Mouse (Mus musculus) kidney, adult 18-20 months (tissue): ENCODE results near the gene Lrmp.
A peak's percentile ranks its signal among the peaks of the same experiment; 100 is the strongest.

Experiments
- DNase-seq: peaks from one replicate; pipeline ENCODE4 v3.0.0; 2021

Lrmp gene

GRCm38 (mm10) chr6:145139776-145140475 is 24.5 kb downstream of the Lrmp start:
- no peak for DNase-seq

DNA sequence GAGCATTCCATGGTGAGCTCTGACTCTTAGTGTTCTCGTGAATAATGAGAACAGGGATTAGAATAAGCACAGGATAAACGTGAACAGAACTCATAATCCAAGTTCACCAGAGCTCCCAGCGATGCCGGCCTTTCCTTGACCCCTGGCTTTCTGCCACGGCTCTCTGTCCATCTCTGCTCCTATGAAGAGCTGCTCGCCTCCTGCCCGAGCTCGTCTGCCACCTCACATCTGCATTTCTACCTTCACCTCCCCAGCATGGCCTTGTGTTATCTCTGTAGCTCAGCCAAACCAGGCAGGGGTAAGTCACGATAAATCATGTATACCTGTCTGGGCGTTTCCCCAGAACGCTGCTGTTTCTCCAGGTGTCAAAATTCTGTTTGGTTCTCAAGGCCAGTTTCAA is 25.3 kb downstream of the Lrmp start:
- no peak for DNase-seq

- no peak for DNase-seq
Measured at GRCm38 (mm10) chr6:145141827-145142226, 26.4 kb downstream of the Lrmp start.

GRCm38 (mm10) chr6:145145173-145145572 is 29.7 kb downstream of the Lrmp start:
- DNase-seq = no peak

DNA sequence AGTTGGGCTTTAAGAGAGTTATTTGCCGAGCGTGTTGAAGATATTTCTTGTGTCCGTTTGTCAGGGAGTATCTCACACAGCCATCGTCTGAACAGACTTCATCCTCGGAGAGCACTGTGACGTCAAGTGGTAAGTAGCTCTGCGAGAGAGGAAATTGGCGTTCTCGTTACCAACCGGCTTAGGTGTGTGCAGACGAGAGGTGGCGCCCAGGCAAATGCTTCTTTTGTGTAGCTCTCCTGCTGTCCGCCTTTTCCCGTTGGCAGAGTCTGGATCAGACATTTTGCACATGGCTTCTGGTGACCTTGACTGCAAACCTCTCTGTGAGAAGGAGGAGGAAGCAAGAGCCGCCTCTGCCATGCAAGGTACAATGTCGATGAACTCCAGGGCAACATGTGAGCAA is 32.3 kb downstream of the Lrmp start:
- DNase-seq = no peak

GRCm38 (mm10) chr6:145149054-145149453 is 33.6 kb downstream of the Lrmp start:
- DNase-seq = no peak

DNA sequence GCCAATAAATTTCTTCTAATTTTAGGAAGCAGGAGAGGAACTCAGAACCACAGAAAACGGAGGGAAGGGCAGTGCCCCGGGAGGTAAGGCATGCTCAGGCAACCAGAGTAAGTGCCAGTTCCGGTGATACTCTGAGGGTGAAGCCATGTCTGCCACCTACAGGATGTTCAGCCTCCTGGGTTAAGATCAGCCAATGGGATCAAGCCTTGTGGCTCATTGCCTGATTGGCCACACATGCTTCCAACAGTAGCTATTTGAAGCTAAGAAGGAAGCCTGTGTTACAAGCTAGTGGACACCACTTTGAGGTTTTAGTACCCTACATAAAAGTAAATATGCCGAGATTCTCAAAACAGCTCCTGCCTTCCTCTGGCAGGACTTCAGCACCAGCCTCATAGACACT is 43.2 kb downstream of the Lrmp start:
- no peak for DNase-seq

GRCm38 (mm10) chr6:145160581-145160980 is 45.1 kb downstream of the Lrmp start:
- no peak for DNase-seq

DNA sequence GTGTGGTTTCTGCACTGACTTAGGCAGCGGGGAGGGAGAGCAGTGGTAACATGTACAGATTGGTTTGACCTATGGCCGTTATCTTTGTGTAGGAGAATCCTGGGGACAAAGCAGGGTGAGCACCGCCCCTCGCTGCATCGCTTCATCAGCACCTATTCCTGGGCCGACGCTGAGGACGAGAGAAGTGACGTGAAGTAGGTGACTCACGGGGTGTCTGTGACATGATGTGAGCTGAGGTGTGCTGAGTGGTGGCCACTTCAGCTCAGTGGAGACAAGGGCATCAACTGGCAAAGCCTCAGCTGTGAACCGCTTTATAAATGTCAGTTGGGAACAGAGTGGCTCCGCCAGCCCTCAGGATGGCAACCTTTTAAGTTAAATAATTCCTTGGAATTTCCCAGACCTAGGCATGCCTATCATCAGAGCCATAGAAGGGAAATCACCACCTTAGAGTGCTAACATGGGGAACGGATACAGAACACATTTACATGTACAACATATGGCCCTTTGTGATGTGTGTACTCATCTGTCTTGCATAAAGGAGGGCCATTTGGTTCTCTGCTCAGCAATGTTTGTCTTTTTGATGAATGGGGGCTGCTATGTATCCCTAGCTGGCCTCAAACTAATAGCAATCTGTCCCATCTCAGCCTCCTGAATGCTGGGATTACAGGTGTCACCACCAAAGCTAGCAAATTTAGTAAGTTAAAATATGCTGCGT is 56.6 kb downstream of the Lrmp start:
- DNase-seq = no peak

- peak; percentile 91 for DNase-seq
Measured at GRCm38 (mm10) chr6:145173781-145174191, 58.3 kb downstream of the Lrmp start.

DNA sequence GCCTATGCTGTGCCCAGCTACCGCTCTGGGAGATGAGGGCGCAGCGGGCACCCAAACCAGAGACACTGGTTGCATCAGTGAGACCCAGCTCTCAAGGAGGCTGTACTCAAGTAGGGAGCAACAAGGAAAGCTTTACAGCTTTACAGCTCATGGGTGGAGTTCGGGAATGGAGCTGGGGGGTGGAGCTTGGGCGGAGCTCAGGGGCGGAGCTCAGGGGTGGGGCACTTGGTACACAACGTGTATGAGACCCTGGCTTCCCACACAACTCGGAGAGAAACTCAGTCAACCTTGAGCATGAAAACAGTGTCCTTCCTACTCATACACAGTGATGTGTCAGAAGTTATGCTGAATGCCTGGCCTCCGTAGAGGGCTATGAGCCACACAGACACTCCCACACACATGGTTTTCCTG is 60.1 kb downstream of the Lrmp start:
- DNase-seq = no peak

- no peak for DNase-seq
Measured at GRCm38 (mm10) chr6:145176474-145176873, 61.0 kb downstream of the Lrmp start.

DNA sequence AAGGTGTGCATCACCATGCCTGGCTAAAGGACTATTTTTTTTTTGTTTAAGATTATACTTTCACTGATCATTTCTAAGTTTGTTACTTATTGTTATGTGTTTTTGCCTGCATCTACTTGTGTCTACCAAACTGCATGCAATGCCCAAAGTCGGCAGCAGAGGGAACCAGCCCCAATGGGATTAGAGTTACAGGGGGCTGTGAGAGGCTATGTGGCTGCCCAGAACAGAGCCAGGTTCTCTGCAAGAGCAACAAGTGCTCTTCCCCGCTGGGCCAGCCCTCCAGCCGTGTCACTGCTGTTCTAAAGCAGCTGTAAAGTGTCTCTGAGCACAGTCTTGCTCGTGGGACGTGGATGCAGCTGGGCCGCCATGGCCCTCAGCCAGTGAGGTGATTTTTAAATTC is 64.2 kb downstream of the Lrmp start:
- DNase-seq = peak; percentile 65

DNA sequence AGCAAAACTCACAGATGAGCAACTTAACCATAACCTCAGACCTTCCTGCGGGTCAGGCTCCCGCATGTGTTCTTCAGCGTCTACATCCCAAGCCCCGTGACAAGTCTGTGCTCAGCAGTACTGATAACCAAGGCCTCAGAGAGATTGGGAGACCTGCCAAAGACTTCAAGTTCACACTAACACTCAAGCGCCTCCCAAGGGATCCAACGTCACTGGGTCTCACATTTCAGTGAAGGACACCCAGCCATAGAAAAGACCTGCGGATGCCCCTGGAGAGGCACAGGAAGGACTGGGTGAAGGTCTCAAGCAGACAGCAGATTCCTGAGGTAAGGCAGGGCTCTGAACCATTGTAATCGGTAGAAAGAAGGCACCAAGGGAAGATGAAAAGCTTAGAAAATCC is 66.6 kb downstream of the Lrmp start:
- no peak for DNase-seq

DNA sequence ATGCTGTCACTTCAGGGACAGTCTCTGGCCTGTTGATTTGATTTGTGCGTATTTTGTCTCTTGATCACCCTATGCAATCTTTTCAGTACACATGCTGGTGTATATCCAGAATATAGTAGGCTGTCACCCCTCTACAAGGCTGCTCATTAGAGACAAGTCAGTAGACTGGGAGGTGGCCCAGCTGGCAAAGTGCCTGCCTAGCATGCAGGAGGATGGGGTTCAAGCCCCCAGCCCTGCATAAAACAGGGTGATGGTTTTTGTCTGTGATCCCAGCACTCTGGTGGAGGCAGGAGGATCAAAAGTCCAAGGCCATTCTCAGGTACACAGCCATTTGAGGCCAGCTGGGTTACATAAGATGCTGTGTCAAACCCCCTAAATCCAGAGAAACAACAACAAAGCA is 70.6 kb downstream of the Lrmp start:
- no peak for DNase-seq

DNA sequence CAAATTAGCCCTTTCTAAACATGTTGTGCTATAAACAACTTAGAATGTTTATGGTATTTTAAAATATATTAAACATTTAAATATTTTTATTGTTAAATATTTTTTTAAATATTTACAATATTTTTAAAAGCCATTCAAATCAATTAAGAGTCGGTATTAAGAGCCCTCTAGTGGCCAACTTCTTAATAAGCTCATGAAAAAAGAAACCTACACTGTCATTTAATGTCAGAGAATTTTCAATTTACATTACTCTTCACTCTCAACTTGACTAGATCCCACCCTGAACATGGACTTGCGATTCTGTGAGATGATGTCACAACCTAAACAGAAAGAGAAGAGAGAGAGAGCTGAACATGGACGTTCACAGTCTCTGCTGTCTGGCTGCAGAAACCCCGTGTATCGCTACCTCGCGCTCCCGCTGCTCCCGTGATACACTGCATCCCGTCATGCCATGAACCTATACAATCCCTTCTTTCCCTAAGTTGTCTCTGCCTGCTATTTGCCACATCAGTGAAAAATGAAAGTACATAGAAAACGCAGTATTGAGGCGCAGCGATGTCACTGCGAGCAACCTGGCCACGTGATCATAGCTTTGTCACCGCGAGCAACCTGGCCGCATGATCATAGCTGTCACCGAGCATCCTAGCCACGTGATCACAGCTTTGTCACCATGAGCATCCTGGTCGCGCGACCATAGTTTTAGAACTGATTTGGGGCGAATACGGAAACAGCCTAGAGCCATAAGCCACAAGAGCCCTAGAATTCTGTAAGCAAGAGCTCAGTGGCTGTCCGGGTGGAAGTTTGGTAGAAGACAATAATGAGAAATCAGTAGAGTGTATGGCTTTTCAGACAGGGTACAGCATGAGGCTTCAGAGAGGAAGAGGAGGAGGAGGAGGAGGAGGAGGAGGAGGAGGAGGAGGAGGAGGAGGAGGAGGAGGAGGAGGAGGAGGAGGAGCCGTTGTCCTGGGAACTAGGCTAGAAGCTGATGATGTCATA is 71.9 kb downstream of the Lrmp start:
- peak; percentile 19 for DNase-seq

DNA sequence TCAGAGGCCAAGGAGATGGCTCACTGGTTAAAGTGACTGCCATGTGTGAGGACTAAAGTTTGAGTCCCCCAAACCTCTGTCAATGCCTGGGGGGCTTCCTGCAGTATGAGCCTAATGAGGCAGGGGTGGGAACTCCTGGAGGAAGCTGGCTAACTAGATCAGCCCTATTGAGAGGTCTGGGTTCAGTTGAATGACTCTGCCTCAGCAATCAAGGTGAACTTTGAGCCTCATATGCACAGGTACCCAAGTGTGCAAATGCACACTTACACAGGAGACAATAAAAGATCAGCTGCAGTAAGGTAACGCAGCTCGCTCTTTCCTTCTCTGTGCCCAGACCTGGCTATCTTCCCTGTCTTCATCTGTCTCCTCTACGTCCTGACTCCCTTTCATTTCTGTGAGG is 77.6 kb downstream of the Lrmp start:
- DNase-seq = no peak

DNA sequence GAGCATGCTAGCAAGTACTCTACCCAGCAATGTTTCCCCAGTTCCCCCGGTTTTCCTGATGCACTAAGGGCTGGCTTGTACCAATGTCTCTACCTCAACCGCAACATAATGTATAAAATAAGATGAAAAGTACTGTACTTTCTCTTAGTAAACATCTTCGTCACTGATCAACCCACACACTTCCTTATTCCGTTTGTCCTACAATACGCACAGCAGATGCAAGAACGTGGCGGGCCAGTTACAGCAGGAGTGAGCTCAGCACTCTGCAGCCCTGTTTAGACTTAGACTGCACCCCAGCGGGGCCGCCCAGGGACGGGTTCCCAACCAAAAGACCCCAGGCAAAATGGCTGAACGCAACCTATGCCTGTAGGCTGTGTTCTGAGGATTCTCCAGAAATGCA is 78.0 kb downstream of the Lrmp start:
- DNase-seq = no peak

GRCm38 (mm10) chr6:145197949-145198686 is 82.7 kb downstream of the Lrmp start:
- DNase-seq = no peak

DNA sequence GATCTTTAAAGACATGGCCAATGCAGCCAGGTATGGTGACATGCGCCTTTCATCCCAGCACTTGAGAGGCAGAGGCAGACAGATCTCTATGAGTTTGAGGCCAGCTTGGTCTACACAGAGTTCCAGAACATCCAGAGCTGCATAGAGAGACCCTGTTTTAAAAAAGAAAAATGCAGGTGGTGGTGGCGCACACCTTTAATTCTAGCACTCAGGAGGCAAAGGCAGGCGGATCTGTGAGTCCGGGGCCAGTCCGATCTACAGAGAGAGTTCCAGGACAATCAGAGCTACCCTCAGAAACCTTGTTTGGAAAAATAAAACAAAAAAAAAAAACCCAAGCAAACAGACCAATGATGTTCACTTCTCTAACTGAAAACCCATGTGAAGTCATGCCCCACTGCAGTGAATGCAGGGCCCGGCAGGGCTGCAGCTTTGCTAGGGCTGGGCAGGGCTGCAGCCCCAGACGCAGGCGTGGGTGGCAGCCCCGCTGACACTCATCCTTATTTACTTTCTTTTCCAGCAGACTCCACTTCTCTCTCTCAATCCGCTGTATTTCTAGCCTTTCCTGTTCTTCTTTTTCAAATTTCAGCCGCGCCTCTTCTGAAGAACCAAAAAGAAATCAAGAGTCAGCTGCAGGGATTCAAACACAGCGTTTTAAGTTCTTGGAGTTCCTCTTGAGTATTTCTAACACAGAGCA is 87.1 kb downstream of the Lrmp start:
- no peak for DNase-seq

GRCm38 (mm10) chr6:145204440-145204839 is 89.0 kb downstream of the Lrmp start:
- DNase-seq = no peak

GRCm38 (mm10) chr6:145205142-145205541 is 89.7 kb downstream of the Lrmp start:
- DNase-seq = no peak
